Mouse (Mus musculus) erythroblast, embryonic 14.5 days (primary cell): ENCODE measurements around the gene Spag6.

ENCODE experiments used
- GATA1 ChIP-seq: IDR thresholded peaks from 2 replicates; pipeline ENCODE4 v1.6.1; 2012; ENCODE audit warnings: low read length, inconsistent platforms, mixed read lengths
- TAL1 ChIP-seq: IDR thresholded peaks from 3 replicates; pipeline ENCODE4 v1.6.1; 2012; ENCODE audit warnings: low read length, inconsistent platforms, mixed read lengths

DNA sequence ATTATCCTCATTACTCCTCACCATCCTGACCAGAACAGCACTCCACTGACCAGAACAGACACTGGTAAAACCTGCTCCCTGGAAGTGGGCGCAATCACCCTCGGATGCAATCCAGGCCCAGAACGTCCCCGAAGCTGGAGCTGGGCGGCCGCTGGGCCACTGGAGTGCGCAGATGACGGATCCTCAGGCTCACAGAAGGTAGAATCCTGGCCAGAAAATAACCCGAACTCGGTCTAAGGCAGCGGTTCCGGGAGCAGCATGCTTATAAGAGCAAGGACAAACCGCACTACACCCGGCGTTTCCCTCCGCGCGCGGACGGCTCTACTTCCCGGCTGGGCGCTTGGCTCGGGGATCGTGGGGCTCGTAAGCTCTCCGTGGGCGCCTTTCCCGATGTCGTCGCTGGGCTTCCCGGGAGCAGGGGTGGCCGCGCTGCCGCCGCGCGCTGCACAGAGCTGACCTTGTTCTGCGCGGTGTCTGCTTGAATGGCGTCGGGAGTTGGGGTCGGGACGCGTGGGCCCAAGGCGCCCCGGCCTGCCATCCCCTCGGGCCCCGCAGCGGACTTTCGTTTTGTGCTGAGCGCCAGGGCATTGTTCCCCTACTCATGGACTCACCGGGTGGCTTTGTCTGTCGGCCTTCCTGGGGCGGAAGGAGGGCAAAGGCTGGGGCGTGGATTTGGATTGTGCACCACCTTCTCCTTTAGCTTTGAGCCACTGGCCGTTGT, 73.1 kb downstream of the Spag6 start:
- no peak for TF ChIP-seq TAL1
- no peak for TF ChIP-seq GATA1
